Mouse (Mus musculus) layer of hippocampus, adult 8-10 months (tissue): ENCODE results near the gene Glis2. TPM values are rescaled to one million over a fixed set of nuclear protein-coding genes. Genes with fewer than 3 reads are reported as not detected.
A peak's percentile ranks its signal among the peaks of the same experiment; 100 is the strongest.

ENCODE experiments used
- DNase-seq, 2 experiments: peaks; one replicate each; pipeline ENCODE4 v3.0.0; 2022; ENCODE audit warnings: low spot score in 2 of 2
- total RNA-seq, 4 experiments: library from RNA; stranded (reverse); gene quantifications; 2 replicates each; pipeline ENCODE4 v1.2.4; 2022

Glis2 gene
- total RNA-seq, 4 experiments from 2014 or later, result 10.9 to 18.4 (median 11.9) TPM

- no peak for DNase-seq
Observed at GRCm38 (mm10) chr16:4655764-4656570, 61.5 kb downstream of the Glis2 start.

GRCm38 (mm10) chr16:4656571-4657081 is 62.1 kb downstream of the Glis2 start:
- no peak for DNase-seq

- no peak for DNase-seq
Observed at GRCm38 (mm10) chr16:4658781-4659245, 64.3 kb downstream of the Glis2 start.

- DNase-seq, result no peak
Observed at GRCm38 (mm10) chr16:4659326-4659725, 64.8 kb downstream of the Glis2 start.

- DNase-seq, result no peak
Observed at GRCm38 (mm10) chr16:4661605-4662004, 67.1 kb downstream of the Glis2 start.

- DNase-seq, result no peak
Observed at GRCm38 (mm10) chr16:4663806-4664205, 69.3 kb downstream of the Glis2 start.

GRCm38 (mm10) chr16:4665726-4666125 is 71.2 kb downstream of the Glis2 start:
- no peak for DNase-seq

- DNase-seq, result peak; percentile 76 to 88
Observed at GRCm38 (mm10) chr16:4667190-4667808, 72.8 kb downstream of the Glis2 start.

GRCm38 (mm10) chr16:4670317-4670716 is 75.8 kb downstream of the Glis2 start:
- no peak for DNase-seq

- no peak for DNase-seq
Observed at GRCm38 (mm10) chr16:4674091-4674490, 79.6 kb downstream of the Glis2 start.

Other genes with a start within 250 kb of the Glis2 start
- gene Adcy9, start 174.2 kb upstream of the Glis2 start, total RNA-seq, result 100 to 1,000 TPM in 2 of 4 experiments, 10 to 100 TPM in 2; 89.1 to 103 (median 99.7) TPM
- 10 to 100 TPM; 10.4 to 14.5 (median 11.2) TPM for gene Srl, start 52.9 kb upstream of the Glis2 start, total RNA-seq
- gene Tfap4, start 34.9 kb upstream of the Glis2 start, total RNA-seq, result 1 to 10 TPM; 5.8 to 7.4 (median 7.4) TPM
- gene Pam16, start 30.3 kb downstream of the Glis2 start, total RNA-seq, result 100 to 1,000 TPM in 1 of 4 experiments, 10 to 100 TPM in 3; 81.5 to 100 (median 89.5) TPM
- 10 to 100 TPM in 1 of 4 experiments, 1 to 10 TPM in 3; 4.8 to 10.2 (median 6.7) TPM for gene Vasn, start 45.2 kb downstream of the Glis2 start, total RNA-seq
- 10 to 100 TPM; 59.6 to 68.7 (median 64.4) TPM for gene Dnaja3, start 45.3 kb downstream of the Glis2 start, total RNA-seq
- 100 to 1,000 TPM in 1 of 4 experiments, 10 to 100 TPM in 3; 81.9 to 101 (median 90.3) TPM for gene Coro7, start 85.1 kb downstream of the Glis2 start, total RNA-seq
- gene Nmral1, start 124.6 kb downstream of the Glis2 start, total RNA-seq, result 10 to 100 TPM; 14.3 to 19.6 (median 16.7) TPM
- 100 to 1,000 TPM in 1 of 4 experiments, 10 to 100 TPM in 3; 94.3 to 102 (median 99.2) TPM for gene Hmox2, start 131.6 kb downstream of the Glis2 start, total RNA-seq
- gene Cdip1, start 195.6 kb downstream of the Glis2 start, total RNA-seq, result 100 to 1,000 TPM; 214 to 244 (median 233) TPM
- gene 4930562C15Rik, start 240.7 kb downstream of the Glis2 start, total RNA-seq, result not detected